Mouse (Mus musculus) cortical plate, adult 2 months (tissue): Measurements from ENCODE around the gene Fer. TPM values are rescaled to one million over a fixed set of nuclear protein-coding genes. Genes with fewer than 3 reads are reported as not detected.
A peak's percentile ranks its signal among the peaks of the same experiment; 100 is the strongest.

ENCODE experiments used
- H3K27ac ChIP-seq: fragments of 200-500 bp; 2 replicates; pipeline ENCODE4 v1.5.1; 2012; ENCODE audit warnings: low read length, control low read depth, inconsistent platforms; ENCODE audit not compliant: insufficient read depth
- H3K4me1 ChIP-seq: fragments of 200-500 bp; 2 replicates; pipeline ENCODE4 v1.6.1; 2011; ENCODE audit warnings: low read length; ENCODE audit not compliant: control insufficient read depth, insufficient read depth
- H3K4me3 ChIP-seq: fragments of 200-500 bp; 2 replicates; pipeline ENCODE4 v1.5.1; 2011; ENCODE audit warnings: mild to moderate bottlenecking, low read length, control low read depth; ENCODE audit not compliant: insufficient read depth
- CTCF ChIP-seq: fragments of 200-500 bp; IDR thresholded peaks from 2 replicates; pipeline ENCODE4 v1.5.1; 2011; ENCODE audit warnings: mild to moderate bottlenecking, control low read depth, low read length; ENCODE audit not compliant: insufficient read depth; ENCODE audit errors: extremely low read depth
- POLR2A ChIP-seq: fragments of 200-500 bp; IDR thresholded peaks from 2 replicates; pipeline ENCODE4 v1.6.1; 2011; ENCODE audit warnings: mild to moderate bottlenecking, low read length, control low read depth; ENCODE audit not compliant: insufficient read depth; ENCODE audit errors: extremely low read depth
- polyA plus RNA-seq: library from polyadenylated mRNA; depleted of rRNA; stranded (reverse); fragments of >200 nt; gene quantifications from 2 replicates; pipeline ENCODE4 v1.2.3, GENCODE M21; 2012

Gene Fer
- polyA plus RNA-seq, 1 experiment: 10.5 TPM

GRCm38 (mm10) chr17:64045326-64045725 lies 182.5 kb downstream of the Fer start:
- Histone ChIP-seq H3K4me3 (no peak overlapping the region), H3K4me1 (peaks cover 4% of the 10 kb centered on the region), H3K27ac (no peak overlapping the region)
- peak; percentile 67 for TF ChIP-seq POLR2A
- no peak for TF ChIP-seq CTCF

- H3K27ac ChIP-seq: no peak overlapping the region
- H3K4me3 ChIP-seq: no peak overlapping the region
- H3K4me1 ChIP-seq: peaks cover 4% of the 10 kb centered on the region
- TF ChIP-seq POLR2A (no peak), CTCF (no peak)
Measured at GRCm38 (mm10) chr17:64046557-64046956, 183.7 kb downstream of the Fer start.

- Histone ChIP-seq H3K4me3 (no peak overlapping the region), H3K27ac (no peak overlapping the region), H3K4me1 (peaks cover 4% of the 10 kb centered on the region)
- TF ChIP-seq POLR2A (no peak), CTCF (no peak)
Measured at GRCm38 (mm10) chr17:64050911-64051310, 188.0 kb downstream of the Fer start.

GRCm38 (mm10) chr17:64053636-64054035 lies 190.8 kb downstream of the Fer start:
- Histone ChIP-seq H3K27ac (no peak overlapping the region), H3K4me1 (no peaks in the 10 kb centered on the region), H3K4me3 (no peak overlapping the region)
- TF ChIP-seq CTCF: no peak
- TF ChIP-seq POLR2A: no peak

- TF ChIP-seq POLR2A (no peak), CTCF (no peak)
- Histone ChIP-seq H3K27ac (no peak overlapping the region), H3K4me1 (no peaks in the 10 kb centered on the region), H3K4me3 (no peak overlapping the region)
Measured at GRCm38 (mm10) chr17:64060529-64060928, 197.7 kb downstream of the Fer start.

GRCm38 (mm10) chr17:64065243-64065642 lies 202.4 kb downstream of the Fer start:
- no peak overlapping the region for H3K4me3 ChIP-seq
- TF ChIP-seq CTCF: no peak
- no peak for TF ChIP-seq POLR2A
- no peaks in the 10 kb centered on the region; the same call in 1 of the 2 replicates for H3K4me1 ChIP-seq
- H3K27ac ChIP-seq: no peak overlapping the region

GRCm38 (mm10) chr17:64077392-64077791 lies 214.5 kb downstream of the Fer start:
- H3K4me3 ChIP-seq: no peak overlapping the region

GRCm38 (mm10) chr17:64084751-64085150 lies 221.9 kb downstream of the Fer start:
- no peak overlapping the region for H3K4me3 ChIP-seq
- TF ChIP-seq POLR2A: no peak
- no peak overlapping the region for H3K27ac ChIP-seq
- H3K4me1 ChIP-seq: peaks cover 2% of the 10 kb centered on the region; the same call in 1 of the 2 replicates

More at GRCm38 (mm10) chr17:64077392-64077791, 214.5 kb downstream of the Fer start:
- TF ChIP-seq POLR2A (no peak), CTCF (no peak)
- H3K4me1 ChIP-seq: no peaks in the 10 kb centered on the region
- no peak overlapping the region for H3K27ac ChIP-seq

GRCm38 (mm10) chr17:64085493-64085892 lies 222.6 kb downstream of the Fer start:
- Histone ChIP-seq H3K27ac (no peak overlapping the region), H3K4me3 (no peak overlapping the region), H3K4me1 (peaks cover 2% of the 10 kb centered on the region; the same call in 1 of the 2 replicates)
- TF ChIP-seq POLR2A (no peak), CTCF (no peak)

GRCm38 (mm10) chr17:64086875-64087608 lies 224.2 kb downstream of the Fer start:
- Histone ChIP-seq H3K4me1 (peaks cover 2% of the 10 kb centered on the region; the same call in 1 of the 2 replicates), H3K27ac (no peak overlapping the region), H3K4me3 (no peak overlapping the region)
- no peak for TF ChIP-seq POLR2A
- no peak for TF ChIP-seq CTCF

- TF ChIP-seq POLR2A (no peak), CTCF (no peak)
- H3K27ac ChIP-seq: no peak overlapping the region
- H3K4me3 ChIP-seq: no peak overlapping the region
- H3K4me1 ChIP-seq: peaks cover 2% of the 10 kb centered on the region; the same call in 1 of the 2 replicates
Measured at GRCm38 (mm10) chr17:64087871-64088270, 225.0 kb downstream of the Fer start.
